Mouse (Mus musculus): ENCODE measurements around the gene 1700001L19Rik.

DNA sequence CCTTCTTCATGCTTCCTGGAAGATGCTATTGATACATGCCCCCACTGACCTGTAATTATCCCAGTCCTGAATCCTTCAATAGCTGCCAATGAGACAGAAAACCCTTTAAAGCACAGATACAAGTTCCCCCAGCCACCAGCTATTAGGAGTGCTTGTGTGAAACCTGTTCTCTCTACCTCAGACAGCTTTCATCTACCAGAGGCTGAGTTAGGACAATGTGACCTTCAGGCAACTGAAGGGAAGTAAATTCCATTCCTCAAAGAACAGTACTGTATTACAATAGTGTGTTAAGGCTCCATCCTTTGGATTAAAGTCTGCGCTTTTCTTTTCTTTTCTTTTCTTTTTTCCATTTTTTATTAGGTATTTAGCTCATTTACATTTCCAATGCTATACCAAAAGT is 45.6 kb downstream of the 1700001L19Rik start:
- TF ChIP-seq CTCF (IDR thresholded peaks at IDR 0.05; ENCODE audit: low read depth, low read length) (no peak), TAL1 (conservative IDR thresholded peaks at IDR 0.05; ENCODE audit: low read depth, low read length) (no peak), GATA1 (IDR thresholded peaks at IDR 0.05; ENCODE audit: borderline replicate concordance, low read length) (no peak)

Measured in G1E (cell line).